Mouse (Mus musculus) megakaryocyte, embryonic 14.5 days (primary cell): ENCODE measurements around the gene Hand2.

ENCODE experiments used
- FLI1 ChIP-seq: IDR thresholded peaks from 2 replicates; pipeline ENCODE4 v1.6.1; 2012; ENCODE audit warnings: low read length, inconsistent platforms, mixed read lengths
- GATA1 ChIP-seq: IDR thresholded peaks from 3 replicates; pipeline ENCODE4 v1.6.1; 2012; ENCODE audit warnings: mixed read lengths, low read length, inconsistent platforms, borderline replicate concordance

DNA sequence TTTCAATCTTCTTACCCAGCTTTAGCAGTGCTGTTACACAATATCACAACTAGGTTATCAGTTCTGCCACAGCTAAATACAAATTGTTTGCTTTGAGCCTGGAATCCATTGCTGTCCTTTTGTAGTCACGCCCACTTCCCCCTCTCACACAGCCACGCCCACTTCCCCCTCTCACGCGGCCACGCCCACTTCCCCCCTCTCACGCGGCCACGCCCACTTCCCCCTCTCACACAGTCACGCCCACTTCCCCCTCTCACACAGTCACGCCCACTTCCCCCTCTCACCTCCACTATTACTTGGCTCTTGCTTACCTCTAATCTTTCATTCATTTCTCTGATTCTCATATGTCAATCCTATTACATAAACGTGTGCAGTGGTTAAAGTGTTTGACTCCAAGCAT lies 15.8 kb upstream of the Hand2 start:
- TF ChIP-seq GATA1 (no peak), FLI1 (no peak)
